Mouse (Mus musculus): ENCODE measurements at regions not wholly inside any gene's neighbourhood (a gene's known extent, or its start where the extent isn't known, plus 50 kb on each side); places are given as distances from the start of the nearest gene placed in this dataset.

DNA sequence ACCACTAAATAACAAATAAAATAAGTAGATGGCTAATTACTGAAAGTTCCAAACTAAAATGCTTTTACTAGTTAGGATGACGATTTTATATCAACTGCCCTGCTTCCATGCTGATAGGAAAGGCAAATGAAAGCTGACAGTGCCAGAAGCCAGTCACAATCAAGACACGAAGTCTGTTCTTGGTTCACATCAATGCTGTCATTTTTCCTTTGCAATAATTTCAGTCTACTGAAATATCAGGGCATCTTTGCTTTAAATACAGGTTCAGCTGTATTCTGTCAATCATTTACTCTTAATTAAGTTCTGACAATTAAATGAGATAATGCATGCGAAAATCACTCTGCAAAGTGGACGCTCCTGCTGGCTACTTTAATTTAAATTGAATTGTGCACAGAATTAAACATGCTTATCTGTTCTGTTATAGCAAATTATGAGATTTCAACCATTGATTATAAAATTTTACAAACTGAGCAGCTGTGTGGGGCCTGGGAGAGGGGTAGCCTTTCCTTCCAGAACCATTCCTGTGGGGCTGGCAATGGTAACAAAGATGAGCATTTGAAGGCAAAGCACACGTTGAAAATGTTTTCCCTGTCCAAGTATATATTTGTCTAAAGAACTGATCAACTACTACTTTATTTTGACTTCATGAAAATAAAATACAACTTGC, 160.1 kb upstream of the Cttnbp2 start:
- DNase-seq (ENCODE audit: low read depth, low spot score), result no peak

DNA sequence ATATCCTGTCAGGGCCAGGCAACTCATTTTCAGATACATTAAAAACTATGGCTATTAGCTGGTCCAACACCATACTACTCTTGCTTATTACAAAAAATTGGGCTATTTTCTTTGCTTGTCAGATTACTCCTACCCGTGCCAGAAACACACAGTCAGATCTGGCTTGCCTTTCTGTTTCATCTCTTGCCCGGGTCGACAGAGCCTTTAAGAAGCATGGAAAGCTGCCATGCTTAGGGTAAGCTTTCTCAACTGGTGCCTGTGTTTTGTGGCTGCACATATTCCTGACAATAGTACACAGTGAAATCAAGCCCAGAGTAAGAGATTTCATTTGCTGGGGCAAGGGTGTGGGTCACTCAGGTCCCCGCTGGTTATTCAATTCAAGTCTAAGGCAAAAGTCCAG, 162.5 kb upstream of the Cttnbp2 start:
- DNase-seq (ENCODE audit: low read depth, low spot score), result no peak

DNA sequence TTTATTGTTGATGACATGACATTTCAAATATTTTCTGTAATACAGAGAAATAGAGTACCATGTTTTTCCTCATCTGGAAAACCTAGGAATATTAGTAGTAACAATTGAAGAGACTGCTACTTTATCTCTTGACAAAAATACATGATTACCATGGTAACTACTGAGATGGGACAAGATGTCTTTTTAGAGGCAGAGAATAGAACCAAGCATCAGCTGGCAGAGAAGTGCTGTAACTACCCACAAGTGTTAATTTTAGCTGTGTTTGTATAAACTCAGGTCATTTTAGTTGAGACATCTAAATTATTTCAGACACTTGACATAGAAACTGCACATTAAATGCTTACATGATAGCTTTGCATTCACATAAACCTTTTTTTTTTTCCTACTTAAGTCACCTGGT, 166.1 kb upstream of the Cttnbp2 start:
- DNase-seq (ENCODE audit: low read depth, low spot score), result no peak

DNA sequence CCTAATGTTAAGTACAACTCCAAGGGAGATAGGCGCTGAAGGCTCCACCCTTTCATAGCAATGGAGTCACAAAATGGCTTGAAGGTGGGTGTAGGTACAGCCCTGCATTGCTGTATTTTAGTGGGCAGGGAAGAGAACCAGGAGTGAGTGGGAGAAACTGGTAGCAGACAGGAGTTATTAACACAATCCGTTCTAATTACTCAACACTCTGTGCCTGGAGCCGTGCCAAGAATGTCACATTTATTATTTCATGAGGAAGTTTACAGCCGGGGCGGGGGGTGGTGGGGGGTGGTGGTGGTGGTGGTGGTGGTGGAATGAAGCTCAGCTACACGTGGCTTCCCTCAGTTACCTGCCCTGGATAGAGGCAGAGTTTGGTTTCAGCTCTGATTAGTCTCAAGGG, 166.3 kb upstream of the Lsm8 start:
- DNase-seq (ENCODE audit: low read depth, low spot score), result peak; percentile 16

DNA sequence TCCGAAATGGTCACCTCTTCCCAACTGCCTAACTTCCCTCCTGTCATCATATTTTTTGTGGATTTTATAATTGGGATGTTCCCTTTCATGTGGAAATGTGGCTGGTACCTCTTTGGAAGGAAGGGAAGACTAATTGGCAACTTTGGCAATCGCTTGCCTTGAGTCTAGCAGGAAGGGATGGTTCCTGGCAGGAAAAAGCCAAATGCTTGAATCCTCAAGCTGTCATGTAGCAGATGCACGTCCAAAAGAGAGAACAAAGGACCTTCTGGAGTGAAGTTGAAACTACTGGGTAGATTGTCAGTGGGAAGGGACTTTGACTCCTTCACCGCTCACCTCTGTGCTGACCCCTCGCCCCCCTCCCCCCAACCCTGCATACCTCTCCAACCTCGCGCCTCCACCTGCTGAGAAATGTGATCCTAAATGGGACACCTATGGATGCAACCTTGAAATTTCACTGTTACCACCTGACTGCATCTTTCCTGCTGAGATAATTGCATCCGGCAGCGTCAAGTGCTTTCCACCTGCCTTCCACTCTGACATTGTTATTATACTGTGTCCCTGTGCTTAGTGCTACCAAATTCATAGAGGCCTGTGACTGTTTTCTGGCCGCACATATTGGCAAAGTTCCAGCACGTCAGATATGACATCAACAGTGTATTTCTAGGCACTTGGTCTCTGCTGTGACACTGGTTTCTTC, 159.6 kb upstream of the Lsm8 start:
- DNase-seq (ENCODE audit: low read depth, low spot score), result no peak

DNA sequence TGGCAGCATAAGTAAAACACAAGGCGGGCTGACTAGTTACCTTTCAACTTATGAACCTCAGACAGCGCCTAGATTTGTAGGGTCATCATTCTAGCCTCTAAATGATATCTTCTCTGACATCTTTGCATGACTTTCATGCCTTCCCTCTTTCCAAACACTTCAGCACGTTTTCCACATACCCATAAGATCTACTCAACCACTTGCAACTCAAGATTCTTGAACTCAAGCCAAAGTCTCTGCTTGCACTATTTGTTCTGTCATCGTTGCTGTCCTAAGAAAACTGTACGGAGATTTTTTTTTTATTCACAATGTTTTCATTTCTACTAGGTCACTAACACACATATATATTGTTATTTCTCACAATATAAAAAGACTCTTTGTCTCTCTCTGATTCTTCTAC, 150.8 kb upstream of the Lsm8 start:
- no peak for DNase-seq (ENCODE audit: low read depth, low spot score)

DNA sequence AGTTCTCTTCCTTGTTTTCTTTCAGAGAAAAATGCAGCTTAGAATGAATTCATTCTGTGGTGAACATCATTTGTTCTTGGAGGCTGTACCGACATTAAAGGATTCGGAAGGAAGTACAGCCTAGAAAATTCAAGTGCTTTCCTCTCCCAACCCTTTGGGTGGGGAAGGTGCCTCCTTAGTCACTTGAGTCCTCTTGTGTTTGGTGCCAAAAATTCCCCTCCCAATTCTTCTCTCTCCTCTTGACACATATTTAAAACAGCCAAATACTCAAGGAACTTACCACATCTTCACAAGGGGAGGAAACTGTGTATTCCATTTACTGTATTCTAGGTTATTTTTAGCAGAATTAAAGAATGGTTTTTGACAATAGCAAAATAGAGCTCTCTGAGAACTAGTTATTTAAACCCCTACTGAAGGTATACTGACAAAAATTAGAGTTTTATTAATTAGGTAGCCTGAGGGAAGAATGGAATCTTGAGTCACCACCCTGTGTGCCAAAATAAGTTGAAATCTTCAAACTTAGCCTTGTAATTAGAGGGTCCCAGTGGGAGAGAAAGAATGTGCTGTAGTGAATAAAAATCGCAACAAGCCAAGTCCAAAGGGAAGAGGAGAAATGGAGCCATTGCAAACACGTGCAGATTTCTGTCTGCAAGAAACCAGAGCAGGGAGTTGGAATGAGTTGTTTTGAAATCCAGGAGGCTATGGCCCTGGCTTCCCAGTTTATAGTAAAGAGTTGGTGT, 149.2 kb upstream of the Lsm8 start:
- DNase-seq (ENCODE audit: low read depth, low spot score), result peak; percentile 16

DNA sequence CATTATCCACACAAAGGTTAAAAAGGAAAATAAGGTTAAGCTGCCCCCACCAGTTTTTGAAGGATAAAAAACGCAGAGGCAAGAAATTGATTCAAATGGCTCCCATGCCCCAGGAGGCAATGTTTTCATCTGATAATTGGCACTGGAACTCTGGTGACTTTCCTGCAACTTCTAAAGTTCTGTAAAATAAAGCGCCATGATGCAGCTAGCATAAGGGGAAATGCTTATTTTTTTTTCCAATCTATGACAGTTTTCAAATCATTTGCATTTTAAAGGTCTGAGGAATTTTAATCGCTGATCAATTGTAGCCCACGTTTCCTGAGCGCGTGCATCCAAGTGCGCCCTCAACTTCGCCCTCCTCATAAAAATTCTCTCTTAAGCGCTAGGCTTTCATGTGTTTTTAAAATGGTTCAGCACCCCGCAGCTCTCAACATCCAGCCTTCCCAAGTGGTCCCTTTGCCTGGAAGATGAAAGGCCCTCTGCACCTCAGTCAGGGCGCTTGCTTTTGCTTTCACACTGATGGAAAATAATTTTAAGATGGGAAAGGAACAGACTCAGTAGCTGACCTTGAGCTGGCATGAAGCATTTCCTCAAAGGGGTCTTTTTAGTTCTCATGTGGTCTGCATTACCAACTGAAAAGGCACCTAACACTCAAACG, 148.5 kb upstream of the Lsm8 start:
- peak; percentile 16 for DNase-seq (ENCODE audit: low read depth, low spot score)

DNA sequence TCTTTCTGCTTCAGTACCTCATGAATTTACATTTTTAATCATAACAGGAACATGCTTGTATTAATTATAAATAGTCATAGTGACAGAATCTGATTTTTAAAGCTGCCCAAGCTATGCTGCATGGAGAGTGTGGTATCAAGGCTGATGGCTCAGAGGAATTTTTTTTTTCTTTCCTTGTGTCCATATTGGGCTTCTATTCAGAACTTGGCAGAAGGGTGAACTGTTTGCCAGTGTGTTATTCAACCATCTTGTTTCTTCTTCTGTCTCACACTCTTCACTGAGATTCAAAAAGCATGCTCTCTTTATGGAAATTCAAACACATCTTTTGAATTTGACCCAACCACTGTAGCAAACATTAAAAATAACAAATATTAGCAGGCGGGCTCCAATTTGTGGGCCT, 137.6 kb upstream of the Lsm8 start:
- DNase-seq (ENCODE audit: low read depth, low spot score), result no peak

DNA sequence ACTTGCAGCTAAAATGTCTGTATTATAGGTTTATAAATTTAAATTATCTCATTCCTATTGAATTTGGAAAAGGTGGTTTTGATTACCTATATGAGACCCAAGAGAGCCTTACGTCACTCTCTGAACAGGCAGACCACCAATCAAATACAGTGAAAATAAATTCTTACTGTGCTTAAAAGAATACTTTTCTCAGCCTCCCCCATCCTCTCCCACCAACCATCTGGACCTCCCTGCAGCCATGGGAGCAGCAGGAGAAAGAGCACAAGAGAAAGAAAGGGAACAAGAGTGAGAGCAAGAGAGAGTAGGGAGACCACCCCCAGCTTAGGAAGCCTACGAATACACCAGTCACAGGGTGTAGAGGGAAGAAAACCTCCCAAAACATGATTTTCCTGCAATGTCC, 99.5 kb upstream of the Lsm8 start:
- DNase-seq (ENCODE audit: low read depth, low spot score), result peak; percentile 64

DNA sequence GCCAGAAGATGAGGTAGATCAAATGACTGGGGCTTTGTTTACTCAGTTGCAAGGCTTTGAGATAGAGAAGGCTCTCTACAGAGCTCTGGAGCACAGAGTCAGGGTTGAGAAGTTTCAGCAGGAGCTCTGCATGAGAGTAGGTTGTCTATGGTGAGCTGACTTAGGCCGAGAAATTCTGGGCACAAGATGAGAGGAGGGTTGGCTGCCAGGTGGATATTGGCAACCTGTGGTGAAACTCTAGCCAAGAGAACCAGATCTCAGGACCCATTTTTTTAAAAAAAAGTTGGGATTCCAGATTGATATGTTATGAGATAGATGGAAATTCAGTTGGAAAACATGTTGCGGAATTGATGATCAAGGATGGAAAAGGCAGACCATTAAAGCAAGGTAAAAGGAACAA, 83.8 kb upstream of the Lsm8 start:
- no peak for DNase-seq (ENCODE audit: low read depth, low spot score)

DNA sequence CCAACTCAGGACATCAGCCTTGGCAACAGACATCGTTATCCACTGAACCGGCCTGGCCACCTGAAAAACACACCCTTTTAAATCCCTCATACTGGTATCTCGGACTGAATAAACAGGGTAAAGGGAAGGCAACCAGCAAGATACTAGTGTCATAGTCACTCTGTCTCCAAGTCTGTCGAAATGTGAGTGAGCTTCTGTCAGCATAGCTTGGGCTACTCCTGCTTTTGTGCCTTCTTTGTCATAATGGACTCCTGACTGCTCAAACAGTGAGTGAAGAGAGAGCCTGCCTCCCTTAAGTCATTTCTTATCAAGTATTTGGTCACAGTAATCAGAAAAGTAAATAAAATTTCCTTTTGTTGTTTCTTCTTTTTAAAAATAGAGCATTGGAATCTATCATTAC, 53.0 kb upstream of the Lsm8 start:
- DNase-seq (ENCODE audit: low read depth, low spot score), result no peak

DNA sequence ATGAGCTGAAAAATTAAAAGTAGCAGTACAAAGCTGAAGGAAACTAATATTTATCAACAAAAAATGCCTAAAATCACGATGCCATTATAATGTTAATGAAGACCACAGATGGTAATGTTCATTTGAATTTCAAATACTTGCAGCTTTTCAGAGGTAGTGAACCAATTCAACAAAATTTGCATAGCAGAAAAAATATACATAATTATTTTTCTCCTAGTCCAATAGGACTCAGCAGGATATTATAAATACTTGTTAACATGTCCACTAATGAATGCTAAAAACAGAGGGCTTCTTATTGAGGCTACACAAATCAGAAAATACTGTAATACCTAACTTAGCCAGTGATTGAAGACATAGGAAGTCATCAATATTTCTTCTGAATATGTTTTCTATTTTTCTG, 52.5 kb upstream of the Lsm8 start:
- DNase-seq (ENCODE audit: low read depth, low spot score), result no peak

DNA sequence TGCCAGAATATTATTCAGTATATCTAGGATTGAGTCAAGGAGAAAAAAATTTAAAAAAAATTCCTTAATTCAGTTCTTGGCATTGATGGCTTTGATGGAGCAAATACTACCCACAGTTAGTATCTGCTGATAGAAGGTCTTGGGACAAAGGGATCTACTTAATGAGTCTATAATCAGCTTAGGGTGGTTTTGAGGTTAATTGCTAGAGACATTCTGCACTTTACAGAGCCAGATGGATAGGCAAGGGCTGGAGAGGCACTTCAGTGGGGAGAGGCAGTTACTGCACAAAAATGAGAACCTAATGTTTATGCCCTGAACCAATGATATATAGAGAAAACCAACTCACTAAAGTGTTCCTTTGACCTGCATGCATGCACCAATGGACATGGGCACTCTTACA, 51.8 kb upstream of the Lsm8 start:
- no peak for DNase-seq (ENCODE audit: low read depth, low spot score)

Data from mesoderm, embryonic 11.5 days (tissue).